Mouse (Mus musculus) monocyte, adult 5-6 weeks (primary cell): ENCODE results near the gene Zfp663. TPM values are rescaled to one million over a fixed set of nuclear protein-coding genes. Genes with fewer than 3 reads are reported as not detected.

ENCODE experiments used
- ATAC-seq: fragments of 153-309, 156-312 bp; replicated peaks from 2 replicates; pipeline ENCODE4 v1.8.0; 2017; ENCODE audit warnings: mild to moderate bottlenecking; ENCODE audit not compliant: low TSS enrichment, insufficient number of reproducible peaks, severe bottlenecking, poor library complexity, low FRiP score
- total RNA-seq: library from RNA; stranded (forward); fragments of 200-1000, 200-491, 200-594 nt; gene quantifications from 3 replicates; pipeline ENCODE4 v1.2.3, GENCODE M21; 2017

Gene Zfp663
- not detected in 3 replicates for total RNA-seq

- no peak for ATAC-seq
These were observed at the start of gene Zfp663 for GRCm38 (mm10) chr2:165368496-165368895. Gene Zfp663 (minus strand): TSS chr2:165368729.

GRCm38 (mm10) chr2:165417291-165417690 lies 48.8 kb upstream of the Zfp663 start:
- ATAC-seq = no peak

DNA sequence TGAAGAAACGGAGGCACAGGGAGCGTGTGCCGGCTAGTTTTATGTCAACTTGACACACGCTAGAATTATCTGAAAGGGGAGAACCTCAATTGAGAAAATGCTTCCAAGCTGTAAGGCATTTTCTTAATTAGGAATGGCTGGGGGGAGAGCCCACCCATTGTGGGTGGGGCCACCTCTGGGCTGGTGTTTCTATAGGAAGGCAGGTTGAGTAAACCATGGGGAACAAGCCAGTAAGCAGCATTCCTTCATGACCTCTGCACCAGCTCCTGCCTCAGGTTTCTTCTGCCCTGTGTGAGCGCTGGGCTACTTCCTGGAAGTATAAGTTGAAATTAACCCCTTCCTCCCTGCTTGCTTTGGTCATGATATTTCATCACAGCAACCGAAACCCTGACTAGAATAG lies 47.3 kb upstream of the Zfp663 start:
- no peak for ATAC-seq

- no peak for ATAC-seq
These were observed 46.7 kb upstream of the Zfp663 start for GRCm38 (mm10) chr2:165415141-165415721.

GRCm38 (mm10) chr2:165414321-165414720 lies 45.8 kb upstream of the Zfp663 start:
- ATAC-seq = no peak

DNA sequence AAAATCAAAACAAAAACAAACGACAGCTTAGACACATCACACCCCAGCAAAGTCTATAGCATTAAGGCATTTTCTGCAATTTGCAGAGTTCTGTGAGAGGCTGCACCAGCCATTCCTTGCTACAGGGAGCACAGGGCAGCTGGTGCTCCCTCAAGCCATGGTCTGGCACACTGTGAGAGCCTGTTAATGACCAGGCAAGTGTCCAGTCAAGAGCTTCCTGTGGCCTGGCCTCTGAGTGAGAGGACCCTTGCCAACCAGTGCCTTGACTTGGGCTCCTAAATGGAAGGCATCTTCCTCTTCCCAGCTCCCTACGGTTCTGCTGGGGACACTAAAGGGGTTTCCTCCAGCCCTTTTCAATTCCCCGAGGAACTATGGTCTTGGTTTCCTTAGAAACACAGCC lies 45.4 kb upstream of the Zfp663 start:
- ATAC-seq = no peak

DNA sequence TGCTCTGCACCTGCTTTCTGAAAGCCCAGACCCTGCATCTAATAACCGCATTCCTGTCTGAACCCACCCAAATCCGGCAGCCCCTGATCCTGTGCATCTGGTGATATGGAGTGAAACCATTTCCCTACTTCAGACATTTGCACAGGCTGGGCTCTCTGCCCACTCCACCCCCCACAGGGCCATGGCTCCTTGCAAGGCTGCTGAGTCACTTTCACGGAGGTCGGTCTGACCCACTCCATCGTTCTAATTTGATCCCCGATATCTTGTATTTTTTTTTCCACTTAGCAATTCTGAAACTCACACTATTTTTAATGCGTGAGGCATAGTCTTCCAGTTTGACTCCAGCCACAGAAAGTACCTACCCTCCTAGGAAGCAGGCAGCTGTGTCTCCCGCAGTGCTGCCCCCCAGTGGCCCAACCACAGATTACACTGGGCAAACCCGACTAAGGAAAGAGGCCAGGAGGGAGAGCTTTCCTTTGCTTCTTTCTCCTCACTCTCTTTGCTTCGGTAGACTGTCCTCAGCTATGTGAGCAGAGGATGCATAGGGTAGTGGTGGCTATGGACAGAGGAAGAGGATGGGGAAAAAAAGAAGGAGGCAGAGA lies 39.3 kb upstream of the Zfp663 start:
- 0 out of 2 replicates have a peak, but pooled peaks have one; percentile 54 for ATAC-seq

DNA sequence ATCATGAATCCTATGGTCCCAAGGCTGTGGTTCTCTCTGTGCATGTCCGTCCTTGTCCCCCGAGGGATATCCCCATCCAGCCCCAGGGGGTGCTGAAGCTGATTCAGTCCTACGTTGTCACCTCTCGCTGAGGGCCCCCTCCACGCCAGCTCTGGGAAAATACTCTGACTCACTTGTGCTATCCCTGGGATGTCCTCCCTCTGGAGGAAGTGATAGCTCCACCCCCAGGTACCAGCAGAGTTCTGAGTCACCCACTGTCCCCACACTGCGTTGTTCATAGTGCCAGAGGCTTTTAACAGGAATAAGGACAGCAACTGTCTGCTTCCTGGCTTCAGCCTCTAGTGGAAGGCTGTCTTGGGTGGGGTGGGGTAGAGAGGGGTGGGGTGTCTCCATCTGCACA lies 36.8 kb upstream of the Zfp663 start:
- ATAC-seq = peak; percentile 23; the same call in 1 of the 2 replicates

GRCm38 (mm10) chr2:165404951-165405350 lies 36.4 kb upstream of the Zfp663 start:
- peak; percentile 64 for ATAC-seq

DNA sequence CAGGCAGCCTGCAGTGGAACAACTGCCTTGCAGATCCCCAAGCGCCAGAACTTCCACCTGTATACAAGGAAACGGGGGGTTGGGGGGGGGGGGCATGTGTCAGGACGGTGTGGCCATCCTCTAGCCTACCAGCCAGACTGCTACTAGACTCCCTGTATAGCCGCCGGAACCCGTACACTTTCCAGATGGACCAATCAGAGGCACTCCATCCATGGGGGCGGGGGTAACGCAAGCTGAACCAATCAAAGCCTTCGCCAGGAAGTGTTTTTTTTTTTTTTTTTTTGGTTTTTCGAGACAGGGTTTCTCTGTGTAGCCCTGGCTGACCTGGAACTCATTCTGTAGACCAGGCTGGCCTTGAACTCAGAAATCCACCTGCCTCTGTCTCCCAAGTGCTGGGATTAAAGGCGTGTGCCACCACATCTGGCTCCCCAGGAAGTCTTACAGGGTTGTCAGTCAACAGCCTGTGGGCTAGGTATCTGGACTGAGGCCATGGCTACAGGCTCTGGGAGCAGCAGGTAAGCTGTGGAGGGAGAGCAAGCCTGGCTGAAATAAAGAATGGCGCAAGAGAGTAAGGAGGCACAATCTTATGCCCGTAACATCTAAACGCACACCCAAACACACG lies 29.7 kb upstream of the Zfp663 start:
- no peak for ATAC-seq

- ATAC-seq = no peak
These were observed 29.1 kb upstream of the Zfp663 start for GRCm38 (mm10) chr2:165397502-165398163.

DNA sequence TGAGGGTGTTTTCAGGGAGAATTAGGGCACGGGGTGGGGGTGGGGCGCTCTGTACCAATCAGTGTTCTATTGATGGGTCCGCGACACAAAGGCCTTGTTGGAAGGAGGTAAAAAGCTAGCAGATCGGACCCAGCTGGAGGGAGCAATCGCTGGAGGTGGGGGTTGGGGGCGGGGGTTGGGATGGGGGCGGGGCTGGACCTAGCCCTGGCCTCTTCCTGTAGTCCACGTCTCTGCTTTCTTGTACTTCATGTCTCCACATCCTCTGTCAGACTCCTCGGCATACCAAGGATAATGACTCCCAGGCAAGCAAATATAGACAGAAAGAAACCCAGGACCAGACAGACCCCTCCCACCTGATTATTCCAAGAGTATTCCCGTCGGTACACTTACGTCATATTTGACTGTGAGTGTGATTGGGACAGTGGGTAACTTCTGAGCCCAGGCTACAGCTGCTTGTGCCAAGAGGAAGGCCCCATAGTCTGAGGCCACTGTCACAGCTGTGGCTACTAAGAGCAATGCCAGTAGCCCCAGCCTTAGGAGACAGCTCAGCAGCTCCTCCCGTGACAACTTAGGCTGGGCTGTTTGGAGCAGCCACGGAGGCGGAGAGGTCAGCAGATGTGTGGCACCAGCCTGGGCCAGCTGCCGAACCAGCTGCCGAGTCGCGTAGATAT lies 28.4 kb upstream of the Zfp663 start:
- ATAC-seq = no peak

DNA sequence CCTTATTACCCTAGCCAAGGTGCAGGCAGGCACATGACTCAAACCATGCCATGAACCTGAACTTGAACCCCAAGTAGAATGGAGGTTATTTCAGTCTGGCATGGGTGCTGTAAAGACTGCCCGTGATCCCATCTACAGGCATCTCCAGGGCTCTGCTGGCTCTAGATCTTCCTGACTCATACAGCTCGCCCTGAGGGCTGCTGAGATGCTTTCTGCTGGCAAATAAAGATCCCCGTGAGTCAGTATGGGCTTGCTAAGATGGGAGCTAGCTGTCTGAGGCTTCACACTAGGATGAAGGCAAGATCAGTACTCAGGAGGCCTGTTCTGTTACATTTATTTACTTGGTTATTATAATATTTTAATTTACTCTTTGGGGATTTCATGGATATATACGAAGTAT lies 23.6 kb upstream of the Zfp663 start:
- no peak for ATAC-seq

GRCm38 (mm10) chr2:165391561-165391960 lies 23.0 kb upstream of the Zfp663 start:
- no peak; the same call in 1 of the 2 replicates for ATAC-seq

GRCm38 (mm10) chr2:165389299-165389952 lies 20.9 kb upstream of the Zfp663 start:
- ATAC-seq = no peak

DNA sequence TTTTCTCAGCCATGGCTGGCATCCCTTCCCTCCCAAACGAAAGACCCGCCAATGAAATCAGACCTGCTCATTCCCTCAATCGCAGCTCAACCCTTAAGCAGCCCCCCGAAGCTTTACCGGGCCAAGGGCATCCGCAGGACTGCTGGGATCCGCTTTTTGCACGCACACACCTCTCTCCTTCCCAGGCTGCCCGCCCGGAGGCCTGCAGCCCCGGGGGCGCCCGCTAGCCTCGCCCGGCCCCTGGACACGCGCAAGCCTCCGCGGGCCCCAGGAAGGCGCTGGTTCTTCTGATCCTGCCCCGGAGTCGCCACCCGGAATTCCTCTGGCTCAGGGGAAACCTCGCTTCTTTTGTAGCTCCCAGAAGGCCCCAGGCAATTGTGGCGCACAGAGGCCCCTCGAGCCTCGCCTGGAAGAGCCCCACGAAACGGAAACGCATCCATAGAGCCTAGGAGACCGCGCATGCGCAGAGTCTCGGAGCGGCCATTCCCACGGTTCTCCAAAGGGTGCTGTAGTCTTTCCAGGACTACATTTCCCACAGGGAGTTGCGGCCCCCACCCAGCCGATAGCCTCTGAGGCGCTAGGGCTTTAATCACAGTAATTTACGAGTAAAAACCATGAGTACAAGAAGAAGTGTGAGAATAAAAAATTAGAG lies 19.4 kb upstream of the Zfp663 start, which contains the start of gene Zfp334:
Gene Zfp334, minus strand, starts transcription at position 416 of the 652 bp plus-strand sequence.
- ATAC-seq = no peak

DNA sequence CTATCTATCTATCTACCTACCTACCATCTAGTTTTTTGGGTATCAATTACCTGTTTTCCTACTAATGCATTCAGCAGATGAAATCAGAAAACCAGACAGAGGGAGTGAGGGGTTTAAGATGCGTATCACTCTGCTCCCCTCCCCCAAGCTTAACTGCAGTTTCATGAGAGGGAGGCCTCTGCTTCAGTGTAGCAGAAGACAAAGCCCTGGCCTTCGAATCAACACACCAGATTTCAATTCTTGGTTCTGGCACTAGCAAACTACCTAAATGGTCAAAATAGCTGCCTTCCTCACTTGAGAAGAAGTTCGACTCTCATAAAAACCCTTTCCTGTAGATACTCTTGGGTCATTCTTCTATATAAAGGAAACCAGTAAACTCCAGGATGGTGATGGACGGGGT lies 18.8 kb upstream of the Zfp663 start:
- no peak for ATAC-seq

DNA sequence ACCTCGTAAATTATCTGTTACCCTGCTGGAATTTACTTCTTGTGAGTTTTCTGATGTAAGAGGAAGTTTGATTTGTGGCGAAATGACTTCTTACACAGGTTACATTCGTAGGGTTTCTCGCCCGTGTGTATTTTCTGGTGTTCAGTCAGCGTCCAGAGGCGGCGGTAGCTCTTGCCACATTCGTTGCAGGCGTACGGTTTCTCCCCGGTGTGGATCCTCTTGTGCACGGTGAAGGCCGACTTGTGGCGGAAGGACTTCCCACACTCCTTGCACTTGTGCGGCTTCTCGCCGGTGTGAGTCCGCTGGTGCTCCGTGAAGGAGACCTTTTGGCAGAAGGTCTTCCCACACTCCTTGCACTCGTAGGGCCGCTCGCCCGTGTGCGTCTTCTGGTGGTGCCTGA lies 11.5 kb upstream of the Zfp663 start:
- ATAC-seq = no peak
